Mouse (Mus musculus): ENCODE data around the gene Sesn1. TPM values are rescaled to one million over a fixed set of nuclear protein-coding genes. Genes with fewer than 3 reads are reported as not detected.
"Not testable (repeated sequence)": the region's sequence is repeated elsewhere in the genome, so short reads cannot be mapped to it uniquely, and the experiment has no call there.

Sesn1 gene
- polyA plus RNA-seq, 1 experiment from 2014 or later: 35.3 TPM

DNA sequence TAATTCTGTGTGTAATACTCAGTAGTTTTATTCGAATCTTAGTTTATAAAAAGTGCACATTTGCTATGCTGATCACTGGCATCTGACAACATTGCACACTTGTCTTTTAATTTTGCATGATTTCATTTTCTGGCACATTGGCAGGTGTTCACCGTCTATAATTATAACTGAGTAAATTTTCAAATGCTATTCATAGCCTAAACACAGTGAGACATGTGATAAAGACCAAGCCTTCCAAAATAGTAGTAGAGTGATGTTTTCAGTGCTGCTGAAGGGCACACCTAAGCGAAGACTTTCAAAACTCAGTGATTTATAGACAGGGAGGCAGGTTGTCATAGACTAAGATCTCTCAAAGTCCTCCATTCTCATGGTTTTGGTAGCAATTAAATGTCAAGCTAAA lies 9.6 kb downstream of the Sesn1 start:
- Histone ChIP-seq H3K4me2 (ENCODE audit: low read length) (no peak overlapping the region), H3K27me3 (ENCODE audit: insufficient read depth, low read length) (no peaks in the 10 kb centered on the region), H3K4me1 (replicated peaks; ENCODE audit: insufficient read depth, low read length) (no peaks in the 10 kb centered on the region), H3K27ac (no peak overlapping the region), H3K36me3 (ENCODE audit: insufficient read depth, low read length) (no peaks in the 10 kb centered on the region), H3K9me3 (replicated peaks; ENCODE audit: low read length) (no peaks in the 10 kb centered on the region), H3K4me3 (replicated peaks; ENCODE audit: low read depth, low read length) (no peak overlapping the region), H3K9ac (ENCODE audit: low read depth, low read length) (no peak overlapping the region)
- ATAC-seq (replicated peaks; ENCODE audit: low FRiP score, low read depth) (no peak), DNase-seq (ENCODE audit: low spot score) (no peak)
- WGBS: 95% methylated on average over 3 of the region's 3 CpGs
- no peak for TF ChIP-seq CTCF (IDR thresholded peaks at IDR 0.05; ENCODE audit: low read depth)

- Histone ChIP-seq H3K4me2 (ENCODE audit: low read length) (no peak overlapping the region), H3K4me1 (replicated peaks; ENCODE audit: insufficient read depth, low read length) (no peaks in the 10 kb centered on the region), H3K27ac (no peak overlapping the region), H3K27me3 (ENCODE audit: insufficient read depth, low read length) (no peaks in the 10 kb centered on the region), H3K36me3 (ENCODE audit: insufficient read depth, low read length) (no peaks in the 10 kb centered on the region), H3K4me3 (replicated peaks; ENCODE audit: low read depth, low read length) (no peak overlapping the region), H3K9me3 (replicated peaks; ENCODE audit: low read length) (no peaks in the 10 kb centered on the region), H3K9ac (ENCODE audit: low read depth, low read length) (no peak overlapping the region)
- ATAC-seq (replicated peaks; ENCODE audit: low FRiP score, low read depth): no peak
- WGBS: 94% methylated on average over 5 of the region's 5 CpGs
- TF ChIP-seq CTCF (IDR thresholded peaks at IDR 0.05; ENCODE audit: low read depth): no peak
- no peak for DNase-seq (ENCODE audit: low spot score)
Measured at GRCm38 (mm10) chr10:41820401-41820800, 10.7 kb downstream of the Sesn1 start.

DNA sequence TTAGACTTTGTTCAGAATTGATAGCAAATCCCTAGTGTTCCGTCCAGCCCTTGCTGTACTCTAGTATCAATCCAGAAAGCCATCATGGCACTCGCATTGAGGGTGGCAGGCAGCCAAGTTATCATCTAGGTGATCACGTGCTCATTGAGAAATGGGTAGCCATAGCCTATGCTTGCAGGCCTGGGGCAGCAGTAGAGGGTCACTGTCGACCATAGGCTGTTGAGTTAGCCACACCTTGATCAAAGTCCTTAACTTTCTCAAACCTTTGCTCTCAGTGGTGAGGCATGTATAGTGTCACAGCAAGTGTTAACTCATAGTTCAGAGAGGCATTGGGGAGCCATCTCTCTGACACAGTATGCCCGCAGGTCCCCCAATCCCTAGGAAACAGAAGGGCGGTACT lies 11.4 kb downstream of the Sesn1 start:
- Histone ChIP-seq H3K27ac (no peak overlapping the region), H3K4me1 (replicated peaks; ENCODE audit: insufficient read depth, low read length) (no peaks in the 10 kb centered on the region), H3K36me3 (ENCODE audit: insufficient read depth, low read length) (no peaks in the 10 kb centered on the region), H3K4me3 (replicated peaks; ENCODE audit: low read depth, low read length) (no peak overlapping the region), H3K9ac (ENCODE audit: low read depth, low read length) (no peak overlapping the region), H3K4me2 (ENCODE audit: low read length) (no peak overlapping the region), H3K9me3 (replicated peaks; ENCODE audit: low read length) (no peaks in the 10 kb centered on the region), H3K27me3 (ENCODE audit: insufficient read depth, low read length) (no peaks in the 10 kb centered on the region)
- DNase-seq (ENCODE audit: low spot score): no peak
- TF ChIP-seq CTCF (IDR thresholded peaks at IDR 0.05; ENCODE audit: low read depth): no peak
- WGBS: 92% methylated on average over 6 of the region's 6 CpGs
- no peak for ATAC-seq (replicated peaks; ENCODE audit: low FRiP score, low read depth)

GRCm38 (mm10) chr10:41822573-41823281 lies 13.0 kb downstream of the Sesn1 start:
- no peak for ATAC-seq (replicated peaks; ENCODE audit: low FRiP score, low read depth)
- Histone ChIP-seq H3K9ac (ENCODE audit: low read depth, low read length) (no peak overlapping the region), H3K4me1 (replicated peaks; ENCODE audit: insufficient read depth, low read length) (no peaks in the 10 kb centered on the region), H3K36me3 (ENCODE audit: insufficient read depth, low read length) (no peaks in the 10 kb centered on the region), H3K4me2 (ENCODE audit: low read length) (no peak overlapping the region), H3K27me3 (ENCODE audit: insufficient read depth, low read length) (no peaks in the 10 kb centered on the region), H3K4me3 (replicated peaks; ENCODE audit: low read depth, low read length) (no peak overlapping the region), H3K27ac (no peak overlapping the region), H3K9me3 (replicated peaks; ENCODE audit: low read length) (no peaks in the 10 kb centered on the region)
- WGBS: 73% methylated on average over 5 of the region's 5 CpGs
- no peak for DNase-seq (ENCODE audit: low spot score)
- no peak for TF ChIP-seq CTCF (IDR thresholded peaks at IDR 0.05; ENCODE audit: low read depth)

- H3K9ac ChIP-seq (ENCODE audit: low read depth, low read length); DNase-seq (ENCODE audit: low spot score); H3K4me3 ChIP-seq (replicated peaks; ENCODE audit: low read depth, low read length); ATAC-seq (replicated peaks; ENCODE audit: low FRiP score, low read depth); H3K27me3 ChIP-seq (ENCODE audit: insufficient read depth, low read length); H3K4me2 ChIP-seq (ENCODE audit: low read length); H3K4me1 ChIP-seq (replicated peaks; ENCODE audit: insufficient read depth, low read length); H3K36me3 ChIP-seq (ENCODE audit: insufficient read depth, low read length); H3K9me3 ChIP-seq (replicated peaks; ENCODE audit: low read length); H3K27ac ChIP-seq: not testable (repeated sequence)
- 88% methylated on average over 2 of the region's 4 CpGs for WGBS
Measured at GRCm38 (mm10) chr10:41823282-41823675, 13.5 kb downstream of the Sesn1 start.

- Histone ChIP-seq H3K4me1 (replicated peaks; ENCODE audit: insufficient read depth, low read length) (peaks cover 3% of the 10 kb centered on the region; the same call in 1 of the 2 replicates), H3K4me3 (replicated peaks; ENCODE audit: low read depth, low read length) (no peak overlapping the region), H3K9ac (ENCODE audit: low read depth, low read length) (no peak overlapping the region), H3K4me2 (ENCODE audit: low read length) (no peak overlapping the region), H3K36me3 (ENCODE audit: insufficient read depth, low read length) (no peaks in the 10 kb centered on the region), H3K9me3 (replicated peaks; ENCODE audit: low read length) (no peaks in the 10 kb centered on the region), H3K27ac (no peak overlapping the region), H3K27me3 (ENCODE audit: insufficient read depth, low read length) (no peaks in the 10 kb centered on the region)
- 83% methylated on average over 4 of the region's 4 CpGs for WGBS
- ATAC-seq (replicated peaks; ENCODE audit: low FRiP score, low read depth) (no peak), DNase-seq (ENCODE audit: low spot score) (no peak)
- TF ChIP-seq CTCF (IDR thresholded peaks at IDR 0.05; ENCODE audit: low read depth): no peak
Measured at GRCm38 (mm10) chr10:41823916-41824315, 14.2 kb downstream of the Sesn1 start.

DNA sequence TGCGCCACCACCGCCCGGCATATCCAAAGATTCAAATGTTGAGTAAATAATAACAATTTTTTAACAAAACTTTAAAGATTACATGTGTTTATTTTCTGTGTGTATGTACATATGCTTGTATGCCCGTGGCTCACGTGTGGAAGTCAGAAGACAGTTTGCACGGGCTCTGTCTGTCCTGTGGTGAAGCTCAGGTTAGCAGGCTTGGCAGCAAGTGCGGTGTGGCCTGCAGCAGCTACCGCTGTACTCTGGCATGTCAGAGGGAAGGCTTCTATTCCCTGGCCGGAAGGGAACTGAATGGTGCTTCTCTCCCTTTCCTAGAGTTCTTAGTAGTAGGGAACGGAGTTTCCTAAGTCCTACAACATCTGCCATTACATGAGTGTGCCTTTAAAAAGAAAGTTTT lies 15.3 kb downstream of the Sesn1 start:
- Histone ChIP-seq H3K27me3 (ENCODE audit: insufficient read depth, low read length) (no peaks in the 10 kb centered on the region), H3K9ac (ENCODE audit: low read depth, low read length) (no peak overlapping the region), H3K4me2 (ENCODE audit: low read length) (no peak overlapping the region), H3K9me3 (replicated peaks; ENCODE audit: low read length) (no peaks in the 10 kb centered on the region), H3K27ac (no peak overlapping the region), H3K4me1 (replicated peaks; ENCODE audit: insufficient read depth, low read length) (peaks cover 3% of the 10 kb centered on the region; the same call in 1 of the 2 replicates), H3K4me3 (replicated peaks; ENCODE audit: low read depth, low read length) (no peak overlapping the region), H3K36me3 (ENCODE audit: insufficient read depth, low read length) (no peaks in the 10 kb centered on the region)
- TF ChIP-seq CTCF (IDR thresholded peaks at IDR 0.05; ENCODE audit: low read depth): no peak
- ATAC-seq (replicated peaks; ENCODE audit: low FRiP score, low read depth) (no peak), DNase-seq (ENCODE audit: low spot score) (no peak)
- 86% methylated on average over 10 of the region's 10 CpGs for WGBS

Data from kidney, postnatal 0 days (tissue).